Mouse (Mus musculus) lung, adult 2 months (tissue): Measurements from ENCODE around the gene Acmsd. TPM values are rescaled to one million over a fixed set of nuclear protein-coding genes. Genes with fewer than 3 reads are reported as not detected.
A peak's percentile ranks its signal among the peaks of the same experiment; 100 is the strongest.
"Not testable (repeated sequence)": the region's sequence is repeated elsewhere in the genome, so short reads cannot be mapped to it uniquely, and the experiment has no call there.

Source experiments
- DNase-seq: peaks from one replicate; pipeline ENCODE4 v3.0.0; 2022
- H3K4me1 ChIP-seq: fragments of 200-500 bp; 2 replicates; pipeline ENCODE4 v1.6.1; 2011; ENCODE audit warnings: low read length; ENCODE audit not compliant: control insufficient read depth, insufficient read depth
- H3K4me3 ChIP-seq: fragments of 200-500 bp; replicated peaks from 2 replicates; pipeline ENCODE3; 2011; ENCODE audit warnings: low read depth, mild to moderate bottlenecking, control low read depth, low read length; ENCODE audit errors: extremely low read depth
- CTCF ChIP-seq: fragments of 200-500 bp; IDR thresholded peaks from 2 replicates; pipeline ENCODE4 v1.5.1; 2011; ENCODE audit warnings: mild to moderate bottlenecking, low read length, control low read depth; ENCODE audit not compliant: insufficient read depth
- POLR2A ChIP-seq: fragments of 200-500 bp; IDR thresholded peaks from 2 replicates; pipeline ENCODE4 v1.6.1; 2011; ENCODE audit warnings: low read depth, mild to moderate bottlenecking, control low read depth, low read length, borderline replicate concordance; ENCODE audit errors: extremely low read depth
- WGBS: fragments of 180-500 bp; shearing (Covaris S2); methylation state at CpG from one replicate; pipeline ENCODE4 v1.1.7; 2018; 5-methylcytosine and 5-hydroxymethylcytosine counted together
- polyA plus RNA-seq: library from polyadenylated mRNA; depleted of rRNA; stranded (reverse); fragments of >200 nt; gene quantifications from 2 replicates; pipeline ENCODE4 v1.2.3, GENCODE M21; 2012

Gene Acmsd
- polyA plus RNA-seq, 1 experiment = 0.05 TPM

DNA sequence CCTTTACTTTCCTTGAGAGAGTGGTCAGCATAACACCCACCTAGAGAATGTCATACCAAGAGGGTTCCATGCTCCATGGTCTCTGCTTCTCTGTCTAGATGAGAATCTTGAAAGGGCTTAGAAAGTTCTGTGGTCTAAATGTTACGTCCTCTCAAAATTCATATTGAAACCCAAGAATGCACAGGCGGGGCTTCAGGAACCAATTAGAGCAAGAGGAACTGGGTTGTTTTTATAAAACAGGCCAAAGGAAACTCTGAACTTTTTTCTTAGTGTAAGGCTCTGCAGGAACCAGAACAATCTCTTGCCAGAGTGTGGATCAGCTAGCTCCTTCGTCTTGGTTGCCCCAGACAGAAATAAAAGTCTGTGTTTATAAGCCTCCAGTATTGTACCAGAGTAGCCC, 3.6 kb downstream of the Acmsd start:
- no peaks in the 10 kb centered on the region for H3K4me1 ChIP-seq
- H3K4me3 ChIP-seq = no peak overlapping the region
- DNase-seq = no peak
- WGBS = 37% methylated on average over 3 of the region's 3 CpGs
- no peak for TF ChIP-seq CTCF
- TF ChIP-seq POLR2A = no peak

DNA sequence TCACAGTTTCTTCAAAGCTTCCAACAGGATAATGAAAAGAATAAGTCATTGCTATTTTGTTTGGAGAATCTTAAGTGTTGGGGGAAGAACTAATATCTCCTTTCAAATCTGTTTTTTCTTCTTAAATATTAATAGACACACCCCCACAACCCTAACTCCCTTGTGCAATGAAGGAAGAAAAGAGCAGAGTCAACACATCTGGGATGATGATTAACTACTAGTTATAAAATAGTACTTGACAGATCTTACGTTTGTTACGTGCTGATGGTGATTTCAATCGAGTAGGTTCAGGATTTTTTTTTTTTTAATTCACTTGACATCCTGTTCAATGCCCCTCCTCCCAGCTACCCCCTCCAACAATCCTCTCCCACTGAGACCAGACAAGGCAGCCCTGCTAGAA, 6.1 kb downstream of the Acmsd start:
- 56% methylated on average over 3 of the region's 3 CpGs for WGBS
- H3K4me1 ChIP-seq = no peaks in the 10 kb centered on the region
- no peak for TF ChIP-seq POLR2A
- no peak for TF ChIP-seq CTCF
- H3K4me3 ChIP-seq = no peak overlapping the region
- no peak for DNase-seq

DNA sequence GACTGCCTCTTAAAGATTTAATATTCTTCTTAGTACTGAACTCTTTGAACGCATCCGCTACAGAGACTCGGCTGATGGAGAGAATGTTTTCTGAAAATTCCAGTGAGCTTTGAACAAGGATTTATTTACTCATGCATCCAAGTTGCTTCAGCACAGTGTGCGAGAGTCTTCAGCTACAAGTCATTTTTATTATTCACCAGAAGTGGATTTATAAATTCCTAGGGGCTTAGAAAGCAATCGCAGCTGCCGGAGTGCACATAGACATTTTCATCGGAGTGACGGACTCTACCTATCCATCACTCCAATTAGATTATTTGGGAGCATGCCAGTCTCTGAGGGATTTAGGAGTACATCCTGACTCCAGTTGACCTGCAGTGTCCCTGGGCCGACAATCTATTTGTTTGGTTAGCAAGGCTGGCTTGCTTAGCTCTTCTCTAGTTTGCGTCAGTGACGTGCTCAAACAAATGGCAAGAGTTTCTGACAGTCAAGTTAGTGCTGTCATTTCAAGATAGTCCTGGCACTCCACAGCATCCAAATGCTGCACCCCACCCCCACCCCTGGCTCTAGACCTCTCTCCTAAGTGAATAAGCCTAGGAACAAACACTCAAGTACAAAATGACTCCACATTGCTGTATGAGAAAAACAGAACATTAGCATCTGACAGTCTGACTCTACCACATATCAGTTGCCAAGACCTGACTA, 21.3 kb downstream of the Acmsd start:
- 36% methylated on average over 11 of the region's 11 CpGs for WGBS
- no peak overlapping the region for H3K4me3 ChIP-seq
- DNase-seq = no peak
- no peak for TF ChIP-seq POLR2A
- TF ChIP-seq CTCF = no peak
- H3K4me1 ChIP-seq = no peaks in the 10 kb centered on the region

DNA sequence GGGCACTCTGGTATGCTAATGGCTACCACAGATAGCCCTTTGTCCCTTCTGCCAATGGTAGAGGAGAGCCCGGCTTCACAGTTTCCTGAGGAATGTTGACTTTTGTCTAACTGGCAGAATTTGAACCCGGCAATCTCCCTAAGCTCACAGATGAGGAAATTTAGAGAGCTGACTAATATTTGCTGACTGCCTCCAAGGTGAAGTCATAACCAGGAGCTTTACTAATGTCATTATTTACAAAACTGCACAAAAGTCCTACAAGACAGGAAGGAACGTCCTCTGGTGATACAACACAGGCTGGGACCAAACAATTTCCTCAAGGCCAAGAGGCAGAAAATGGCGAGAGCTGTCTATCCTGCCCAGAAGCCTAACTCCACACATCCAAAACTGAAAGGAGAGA, 26.6 kb downstream of the Acmsd start:
- Histone ChIP-seq H3K4me1 (no peaks in the 10 kb centered on the region), H3K4me3 (no peak overlapping the region)
- no peak for DNase-seq
- no peak for TF ChIP-seq CTCF
- TF ChIP-seq POLR2A = no peak
- 41% methylated on average over 4 of the region's 4 CpGs for WGBS

DNA sequence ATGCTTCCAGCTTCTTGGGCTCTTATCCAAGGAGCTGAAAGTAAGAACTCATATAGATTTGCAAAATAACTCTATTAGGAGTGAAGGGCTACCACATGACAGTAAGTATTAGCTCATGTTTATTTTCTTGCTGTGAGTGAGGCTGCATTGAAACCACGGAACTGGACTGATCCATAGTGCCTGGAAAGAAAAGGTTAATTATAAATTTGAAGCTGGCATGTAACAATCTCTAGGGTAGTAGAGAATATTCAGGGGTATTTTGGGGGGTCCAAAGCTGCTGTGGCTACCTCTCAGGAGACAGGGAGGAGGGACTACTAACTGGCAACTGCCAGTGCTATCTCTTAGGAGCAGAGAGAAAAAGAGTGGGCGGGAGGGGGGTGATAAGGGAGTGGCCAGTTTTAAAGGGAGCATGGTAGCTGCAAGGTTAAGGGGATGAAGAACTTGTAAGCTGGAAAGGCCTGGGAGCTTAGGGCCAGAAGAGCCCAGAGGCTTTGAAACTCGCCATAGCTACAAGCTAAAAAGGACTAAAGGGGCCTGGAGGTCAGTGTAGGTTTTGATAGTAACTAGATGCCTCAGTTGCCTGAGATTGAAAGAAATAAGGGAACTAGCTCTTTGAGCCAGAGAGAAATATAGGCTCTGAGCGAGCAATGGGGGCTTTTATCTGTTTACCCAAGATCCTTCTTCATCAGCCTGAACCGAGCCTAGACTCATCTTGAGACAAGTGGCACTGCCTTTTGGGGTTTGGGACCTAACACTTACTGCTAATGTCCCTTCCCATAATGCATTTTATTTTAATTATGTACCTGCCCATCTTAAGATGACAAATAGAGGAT, 27.3 kb downstream of the Acmsd start:
- TF ChIP-seq CTCF (no peak), POLR2A (no peak)
- no peaks in the 10 kb centered on the region for H3K4me1 ChIP-seq
- H3K4me3 ChIP-seq = no peak overlapping the region
- 66% methylated on average over 5 of the region's 5 CpGs for WGBS
- no peak for DNase-seq

DNA sequence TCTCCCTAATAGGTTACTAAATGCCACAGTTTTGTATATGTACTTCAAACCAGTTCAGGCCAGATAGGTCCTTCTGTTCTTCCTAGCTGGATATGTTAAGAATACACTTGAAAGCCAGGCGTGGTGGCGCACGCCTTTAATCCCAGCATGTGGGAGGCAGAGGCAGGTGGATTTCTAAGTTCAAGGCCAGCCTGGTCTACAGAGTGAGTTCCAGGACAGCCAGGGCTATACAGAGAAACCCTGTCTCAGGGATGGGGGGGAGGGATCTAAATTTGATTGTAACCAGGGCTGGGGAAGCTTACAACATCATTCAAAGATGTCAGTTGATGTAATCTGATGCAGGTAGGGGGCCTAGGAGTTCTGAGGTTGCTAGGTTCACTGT, 27.9 kb downstream of the Acmsd start:
- not testable (repeated sequence) for DNase-seq, H3K4me3 ChIP-seq, H3K4me1 ChIP-seq
- WGBS = 83% methylated on average over 3 of the region's 3 CpGs

DNA sequence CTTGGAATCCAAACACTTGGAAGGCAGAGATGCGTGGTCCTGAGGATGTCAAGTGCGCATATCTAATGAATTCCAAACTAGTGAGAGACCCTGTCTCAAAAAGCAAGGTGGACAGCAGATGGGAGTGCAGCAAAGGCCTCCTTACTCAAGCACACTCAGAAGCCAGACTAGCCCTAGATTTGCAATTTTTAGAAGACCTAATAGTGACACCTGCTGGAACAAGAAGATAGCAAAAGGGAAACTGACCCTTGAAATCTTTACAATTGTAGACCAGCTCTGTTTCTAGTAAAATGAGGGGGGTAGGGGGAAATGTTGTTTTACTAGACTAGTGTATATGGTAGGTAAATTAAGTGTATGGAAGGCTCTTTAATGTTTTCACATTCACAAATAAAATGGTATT, 36.3 kb downstream of the Acmsd start:
- H3K4me3 ChIP-seq = no peak overlapping the region
- 69% methylated on average over 2 of the region's 2 CpGs for WGBS
- TF ChIP-seq POLR2A (no peak), CTCF (no peak)
- H3K4me1 ChIP-seq = no peaks in the 10 kb centered on the region
- no peak for DNase-seq

DNA sequence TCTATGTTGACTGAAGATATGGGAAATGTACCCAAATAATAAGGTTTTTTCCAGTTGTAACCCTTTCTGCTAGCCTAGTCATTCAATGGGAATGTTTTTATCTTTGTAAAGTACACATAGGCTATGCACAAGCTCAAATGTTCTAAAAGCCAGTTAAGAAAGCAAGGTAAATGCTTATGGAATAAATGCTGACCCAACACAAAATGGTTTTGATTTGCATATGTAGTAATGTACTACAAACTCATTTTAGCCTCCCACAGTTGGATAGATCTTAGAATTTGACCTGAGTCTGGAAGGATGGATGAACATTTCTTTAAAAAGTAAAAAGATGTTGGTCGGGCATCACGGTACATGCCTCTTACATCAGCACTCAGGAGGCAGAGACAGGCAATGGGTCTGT, 37.5 kb downstream of the Acmsd start:
- TF ChIP-seq POLR2A (no peak), CTCF (no peak)
- H3K4me1 ChIP-seq = no peaks in the 10 kb centered on the region
- 77% methylated on average over 2 of the region's 2 CpGs for WGBS
- DNase-seq = no peak
- H3K4me3 ChIP-seq = no peak overlapping the region

DNA sequence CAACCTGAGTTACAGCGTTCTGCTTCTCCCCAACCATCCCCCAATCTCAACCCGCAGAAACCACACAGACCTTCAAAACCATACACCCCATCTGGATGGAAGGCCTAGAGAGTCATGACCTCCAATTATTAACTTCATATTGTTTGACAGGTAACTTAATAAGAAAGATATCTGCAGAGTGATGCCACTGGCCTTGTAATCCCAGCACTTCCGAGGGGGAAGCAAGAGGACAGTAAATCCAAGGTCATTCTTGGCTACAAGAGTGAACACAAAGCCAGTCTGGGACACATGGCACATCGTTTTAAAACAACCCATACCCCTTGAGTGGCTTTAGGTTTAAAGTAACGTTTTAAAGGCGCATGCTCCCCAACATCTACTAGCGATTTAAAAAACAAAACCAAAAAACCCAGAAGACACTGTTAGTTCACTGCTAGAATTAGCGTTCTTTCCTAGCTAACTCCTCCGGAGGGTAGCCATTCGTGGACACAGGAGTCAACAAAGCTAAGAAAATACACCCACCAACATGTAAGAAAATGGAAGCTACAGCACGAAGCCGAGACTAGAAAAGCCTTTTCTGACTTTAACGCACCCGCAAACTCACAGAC, 44.1 kb downstream of the Acmsd start:
- DNase-seq = no peak
- TF ChIP-seq POLR2A = no peak
- no peak for TF ChIP-seq CTCF
- WGBS = 2% methylated on average over 14 of the region's 14 CpGs
- Histone ChIP-seq H3K4me1 (peaks cover 11% of the 10 kb centered on the region), H3K4me3 (peak overlapping the region; percentile 67)

DNA sequence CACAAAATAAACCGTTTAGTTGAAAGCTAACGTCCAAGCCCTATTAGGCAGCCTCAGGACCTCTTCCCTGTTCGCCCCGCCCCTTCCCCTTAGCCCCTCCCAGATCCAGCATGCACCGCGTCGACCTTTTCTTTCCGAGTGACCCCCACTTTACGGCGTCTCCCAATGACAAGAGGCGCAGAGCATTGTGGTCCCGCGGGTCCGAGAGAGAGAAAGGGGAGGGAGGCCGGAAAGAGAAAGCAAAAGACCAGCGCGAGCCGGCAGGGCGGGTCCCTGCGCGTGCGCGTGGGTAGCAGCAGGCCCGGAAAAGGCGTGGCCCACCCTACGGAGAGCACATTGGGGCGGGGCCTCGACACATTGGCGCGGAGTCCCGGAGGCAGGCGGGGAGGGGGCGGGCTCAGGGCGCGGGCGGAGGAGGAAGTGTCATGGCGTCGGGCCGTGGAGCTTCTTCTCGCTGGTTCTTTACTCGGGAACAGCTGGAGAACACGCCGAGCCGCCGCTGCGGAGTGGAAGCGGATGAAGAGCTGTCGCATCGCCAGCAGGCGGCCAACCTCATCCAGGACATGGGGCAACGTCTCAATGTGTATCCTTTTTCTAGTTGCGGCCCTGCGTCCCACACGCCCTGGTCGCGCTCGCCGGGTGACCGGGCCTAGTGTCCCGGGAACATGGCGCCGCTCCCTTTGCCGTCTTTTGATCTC, 44.7 kb downstream of the Acmsd start, which contains the start of gene Ccnt2:
Gene Ccnt2 (plus strand): TSS at position 362 of the 698 bp plus-strand sequence.
- no peak for TF ChIP-seq CTCF
- peak; percentile 85; the same call in 1 of the 2 replicates for TF ChIP-seq POLR2A
- peak; percentile 97 for DNase-seq
- H3K4me1 ChIP-seq = peaks cover 11% of the 10 kb centered on the region
- WGBS = under 1% methylated on average over 61 of the region's 63 CpGs
- peak within 1 kb of the TSS; percentile 100 for H3K4me3 ChIP-seq
